Mouse (Mus musculus) adrenal gland, postnatal 36 days (tissue): ENCODE results near the gene Gphn. TPM values are rescaled to one million over a fixed set of nuclear protein-coding genes. Genes with fewer than 3 reads are reported as not detected.

Experiments
- DNase-seq, 2 experiments: peaks; one replicate each; pipeline ENCODE4 v3.0.0; 2021; ENCODE audit warnings: mixed read lengths in 1 of 2
- long read RNA-seq, 2 experiments: library from polyadenylated mRNA; stranded (forward); transcript quantifications; one replicate each; pipeline ENCODE4 v2.0.0; 2021; ENCODE audit warnings: borderline sequencing depth in 2 of 2
- total RNA-seq, 2 experiments: library from RNA; stranded (reverse); gene quantifications; 2 replicates each; pipeline ENCODE4 v1.2.3; 2021

Gene Gphn
- total RNA-seq: 10 to 100 TPM; 24.1 to 38.3 TPM
- long read RNA-seq, experiment 1, transcript Gphn-202 (23 exons, 3,300 nt): major isoform, 8 of 23 reads
- long read RNA-seq, experiment 1, partial matches to known transcripts: 5 of 23 reads
- long read RNA-seq, experiment 1, other reads (novel, unspliced or antisense): 10 of 23 reads
- long read RNA-seq, experiment 2, partial matches to known transcripts: 2 of 23 reads
- long read RNA-seq, experiment 2, other reads (novel, unspliced or antisense): 17 of 23 reads

DNA sequence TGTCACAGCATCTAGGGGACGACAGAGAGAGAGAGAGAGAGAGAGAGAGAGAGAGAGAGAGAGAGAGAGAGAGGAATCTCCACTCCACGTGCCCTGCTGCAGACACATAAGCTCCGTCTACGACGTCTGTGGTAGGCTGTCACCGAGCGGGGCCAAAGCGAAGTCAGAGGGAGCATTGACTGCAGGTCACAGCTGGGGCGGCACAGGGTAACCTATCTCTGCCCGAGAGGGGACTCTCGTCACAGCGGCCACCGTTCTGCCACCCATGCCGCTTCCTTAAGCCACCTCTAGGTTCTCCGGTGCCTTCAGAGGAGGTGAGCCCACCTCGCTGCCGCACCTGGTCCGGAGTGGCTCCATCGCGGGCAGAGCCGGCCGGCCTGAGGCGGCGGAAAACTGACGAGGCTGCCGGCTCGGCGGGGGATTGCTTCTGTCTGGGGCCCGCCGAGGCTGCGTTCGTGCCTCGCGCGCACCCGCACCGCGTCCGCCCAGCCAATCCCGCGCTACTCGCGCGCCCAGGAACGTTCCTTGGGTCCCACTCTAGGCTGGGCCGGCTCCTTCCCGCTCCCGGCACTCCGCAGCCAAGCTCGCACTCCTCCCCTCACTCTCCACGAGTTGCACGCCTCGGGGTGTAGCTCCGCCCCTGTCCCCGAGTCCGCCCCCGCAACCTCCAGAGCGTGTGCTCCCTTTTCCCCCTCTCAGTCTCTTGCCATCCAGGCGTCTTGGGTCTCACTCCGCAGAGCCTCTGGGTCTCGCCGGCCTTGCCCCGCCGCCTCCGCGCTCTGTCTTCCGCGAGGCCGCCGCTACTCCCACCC lies at the start of gene Gphn:
TSS of gene Gphn (plus strand) at position 673 of the 812 bp plus-strand sequence.
- peak; percentile 93 for DNase-seq

GRCm38 (mm10) chr12:78181452-78181851 lies 44.7 kb upstream of the Gphn start:
- no peak for DNase-seq

DNA sequence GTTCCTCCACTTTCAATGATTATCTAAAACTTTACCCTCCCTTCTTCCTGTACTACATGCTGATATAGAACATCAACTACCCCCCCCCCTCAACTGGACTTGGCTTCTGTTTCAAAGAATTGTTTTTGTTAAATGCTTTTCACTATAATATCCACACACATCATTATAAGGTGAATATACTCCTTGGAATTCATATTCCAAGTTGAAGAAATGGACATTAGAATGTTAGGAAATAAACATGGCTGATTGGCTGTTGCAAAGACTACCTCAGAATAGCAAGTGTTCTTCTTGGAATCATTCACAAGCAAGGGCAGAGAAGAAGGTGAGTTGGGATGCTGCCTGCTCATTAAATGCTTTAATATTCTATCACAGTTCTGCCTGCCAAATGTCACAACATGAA lies 32.2 kb upstream of the Gphn start, which contains the start of gene Gm6657:
TSS of gene Gm6657 (plus strand) at position 301 of the 400 bp plus-strand sequence.
- DNase-seq: no peak

DNA sequence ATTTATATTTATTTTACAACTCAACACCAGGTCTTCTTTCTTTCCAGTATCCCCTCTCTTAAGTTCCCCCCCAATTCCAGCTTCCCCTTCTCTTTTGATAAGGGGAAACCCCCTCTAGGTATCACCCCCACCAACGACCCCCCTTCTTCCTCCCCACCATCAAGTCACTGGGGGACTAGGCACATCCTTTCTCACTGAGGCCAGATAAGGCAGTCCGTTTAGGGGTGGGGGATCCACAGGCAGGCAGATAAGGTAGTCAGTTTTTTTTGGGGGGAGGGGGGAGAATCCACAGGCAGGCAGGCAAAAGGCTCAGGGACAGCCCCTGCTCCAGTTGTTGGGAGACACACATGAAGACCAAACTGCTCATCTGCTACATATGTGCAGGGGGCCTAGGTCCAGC lies 30.8 kb upstream of the Gphn start:
- no peak for DNase-seq

GRCm38 (mm10) chr12:78203646-78204045 lies 22.5 kb upstream of the Gphn start:
- DNase-seq: no peak

DNA sequence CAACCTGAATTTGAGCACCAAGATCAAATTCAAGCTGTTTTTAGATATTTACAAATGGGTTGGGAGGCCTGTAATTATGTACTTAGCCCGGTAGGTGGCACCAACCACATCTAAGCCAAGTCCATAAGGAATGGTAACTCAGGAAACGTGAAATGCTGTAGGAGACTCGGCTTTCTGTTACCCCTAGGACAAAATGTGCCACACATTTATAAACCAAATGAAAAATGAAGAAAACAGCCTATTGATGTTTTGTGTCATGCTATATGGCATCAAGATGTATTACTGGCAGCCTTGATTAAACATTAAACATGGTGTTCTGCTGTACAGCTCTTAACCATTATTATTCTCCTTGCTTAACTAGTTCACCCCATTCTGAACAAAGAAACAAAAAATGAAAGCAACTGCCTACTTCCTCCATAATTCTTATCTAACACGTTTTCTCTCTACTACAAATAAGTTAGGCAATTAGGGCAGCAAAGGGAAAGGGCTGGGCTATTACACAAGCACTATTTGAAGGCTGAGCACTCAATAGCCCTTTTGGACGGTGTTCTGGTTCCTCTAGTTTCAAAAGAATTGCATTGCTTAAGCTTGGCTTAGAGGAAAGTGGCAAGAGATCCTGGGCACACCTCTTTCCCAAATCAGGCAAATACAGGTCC lies 20.1 kb upstream of the Gphn start:
- DNase-seq: peak; percentile 53 to 71

DNA sequence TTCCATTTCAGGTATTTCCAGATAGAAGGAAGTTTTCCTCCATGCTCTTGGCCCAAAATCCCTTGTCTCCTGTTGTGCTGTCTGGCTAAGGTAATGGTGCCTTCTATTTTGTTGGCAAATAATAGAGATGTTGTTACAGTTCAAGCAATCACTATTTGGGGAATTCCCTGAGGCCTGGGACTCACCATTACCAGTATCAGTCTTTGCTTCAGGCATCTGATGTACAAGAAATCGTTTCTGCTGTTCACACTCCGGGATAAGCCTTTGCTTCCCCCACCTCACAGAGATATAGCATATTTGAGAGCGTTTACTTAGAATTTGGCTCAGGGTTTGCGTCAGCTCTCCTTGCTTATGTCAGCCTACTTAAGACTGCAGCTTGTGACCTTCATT lies 19.6 kb upstream of the Gphn start:
- no peak for DNase-seq

DNA sequence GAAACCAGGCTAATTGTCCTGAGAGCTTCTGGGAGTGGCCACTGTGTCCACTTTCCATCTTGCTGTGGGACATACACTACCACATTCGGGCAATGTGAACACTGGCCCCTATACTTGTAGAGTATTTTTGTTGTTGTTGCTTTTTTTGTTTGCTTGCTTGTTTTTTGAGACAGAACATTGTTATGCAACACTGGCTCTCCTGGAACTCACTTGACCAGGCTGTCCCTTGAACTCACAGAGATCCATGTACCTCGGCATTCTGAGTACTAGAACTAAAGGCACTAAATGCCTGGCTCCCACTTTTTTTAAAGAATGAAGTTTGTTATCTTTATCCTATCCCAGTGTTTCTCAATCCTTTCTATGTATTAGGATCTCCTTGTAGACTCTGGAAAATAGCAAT lies 16.3 kb upstream of the Gphn start:
- DNase-seq: no peak

- DNase-seq: peak in 1 of 2 experiments; percentile 12
These were observed 10.7 kb upstream of the Gphn start for GRCm38 (mm10) chr12:78215490-78215889.

DNA sequence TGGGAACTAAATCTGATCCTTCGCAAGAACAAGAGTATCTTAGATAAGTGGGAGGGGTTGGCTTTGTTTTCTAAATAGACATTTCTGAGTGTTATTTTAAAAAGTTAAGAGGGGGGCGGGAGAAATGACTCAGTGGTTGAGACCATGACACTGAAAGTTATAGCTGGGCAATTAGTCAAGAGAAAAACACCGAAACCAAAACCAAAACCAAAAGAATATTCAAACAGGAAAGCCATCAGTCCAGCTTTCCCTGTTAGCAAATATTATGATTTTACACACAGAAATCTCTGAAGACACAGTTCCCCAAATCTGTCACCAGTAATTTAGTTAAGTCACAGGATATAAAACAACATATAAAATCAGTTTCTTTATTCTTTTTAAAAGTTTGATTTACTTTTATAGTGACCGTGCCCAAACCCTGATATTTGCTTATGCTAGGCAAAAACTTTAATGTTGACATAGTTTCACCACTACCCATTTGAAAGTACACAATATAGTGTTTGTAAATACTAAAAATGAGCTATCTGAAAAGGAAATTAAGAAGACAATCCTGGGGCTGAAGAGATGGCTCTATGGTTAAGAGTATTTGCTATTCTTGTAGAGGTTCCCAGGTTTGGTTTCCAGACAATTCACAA lies 6.9 kb upstream of the Gphn start:
- peak in 1 of 2 experiments; percentile 12 for DNase-seq

DNA sequence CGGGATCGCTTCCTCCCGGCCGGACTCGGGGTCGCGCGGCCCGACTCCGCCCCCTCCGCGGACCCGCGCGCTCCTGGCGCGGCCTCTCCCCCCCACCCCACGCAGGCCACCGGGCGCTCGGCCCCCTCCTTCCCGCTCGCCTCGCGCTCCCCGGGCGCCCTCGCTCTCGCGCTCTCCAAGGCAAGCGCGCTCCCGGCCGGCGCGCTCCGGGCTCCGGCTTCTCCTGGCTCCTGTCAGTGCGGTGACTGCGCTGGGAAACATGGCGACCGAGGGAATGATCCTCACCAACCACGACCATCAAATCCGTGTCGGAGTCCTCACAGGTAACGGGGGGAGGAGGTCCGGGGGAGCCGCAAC lies 318 bp downstream of the Gphn start:
- peak; percentile 91 to 93 for DNase-seq

- peak; percentile 59 to 69 for DNase-seq
These were observed 1.1 kb downstream of the Gphn start for GRCm38 (mm10) chr12:78227021-78227932.

DNA sequence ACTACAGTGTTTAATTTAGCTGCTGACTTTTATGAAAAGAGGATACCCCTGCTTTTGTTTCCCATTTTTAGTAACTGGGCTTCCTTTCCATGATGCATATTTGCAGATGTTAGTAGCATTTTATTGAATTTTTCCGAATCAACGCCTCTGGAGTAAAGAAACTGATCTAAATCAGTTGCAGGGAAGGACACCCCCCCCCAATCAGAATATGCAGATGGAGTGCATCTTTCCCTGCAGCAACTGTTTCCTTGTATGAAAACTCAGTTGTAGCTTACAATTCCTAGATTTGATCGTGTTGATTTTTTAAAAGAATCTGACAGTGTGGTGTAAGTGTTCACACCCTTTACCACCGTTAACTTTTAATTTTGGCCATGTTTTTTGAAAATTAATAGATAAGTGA lies 2.0 kb downstream of the Gphn start:
- no peak for DNase-seq

DNA sequence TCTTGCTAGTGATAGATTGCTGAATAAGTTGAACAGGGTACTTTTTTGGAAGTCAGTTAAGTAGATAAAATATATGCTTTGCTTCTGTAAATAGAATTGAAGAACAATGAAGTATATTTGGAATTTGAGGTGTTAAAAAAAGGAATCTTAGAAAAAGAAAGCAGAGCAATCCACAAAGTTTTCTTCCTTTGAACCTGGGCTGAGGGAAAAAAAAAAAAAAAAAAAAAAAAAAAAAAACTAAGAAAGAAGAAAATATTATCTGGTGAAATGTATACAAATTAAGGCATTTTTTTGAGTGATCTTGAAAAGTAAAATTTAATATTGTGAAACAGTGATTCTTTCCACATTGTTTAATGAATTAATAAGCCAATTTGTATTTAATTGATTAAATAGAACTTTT lies 6.4 kb downstream of the Gphn start:
- no peak for DNase-seq

GRCm38 (mm10) chr12:78248366-78248765 lies 22.2 kb downstream of the Gphn start:
- no peak for DNase-seq

GRCm38 (mm10) chr12:78249151-78249550 lies 23.0 kb downstream of the Gphn start:
- no peak for DNase-seq

DNA sequence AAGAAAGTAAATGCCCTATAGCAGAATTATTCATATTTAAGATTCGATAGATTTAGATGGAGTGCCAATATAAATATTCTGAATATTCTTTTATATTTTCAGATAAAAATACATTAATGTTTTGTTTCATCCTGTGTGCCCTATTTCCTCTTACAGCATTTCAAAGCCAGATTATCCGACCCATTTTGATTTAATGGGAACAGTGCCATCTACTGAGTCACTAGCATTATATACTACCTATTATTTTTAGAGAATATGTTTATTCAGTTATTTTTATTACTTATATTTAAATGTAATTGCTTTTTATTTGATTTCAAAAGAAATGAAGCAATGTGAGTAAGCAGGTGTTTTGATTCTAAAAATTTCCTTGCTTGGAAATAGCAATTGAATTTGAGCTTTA lies 51.2 kb downstream of the Gphn start:
- DNase-seq: no peak

DNA sequence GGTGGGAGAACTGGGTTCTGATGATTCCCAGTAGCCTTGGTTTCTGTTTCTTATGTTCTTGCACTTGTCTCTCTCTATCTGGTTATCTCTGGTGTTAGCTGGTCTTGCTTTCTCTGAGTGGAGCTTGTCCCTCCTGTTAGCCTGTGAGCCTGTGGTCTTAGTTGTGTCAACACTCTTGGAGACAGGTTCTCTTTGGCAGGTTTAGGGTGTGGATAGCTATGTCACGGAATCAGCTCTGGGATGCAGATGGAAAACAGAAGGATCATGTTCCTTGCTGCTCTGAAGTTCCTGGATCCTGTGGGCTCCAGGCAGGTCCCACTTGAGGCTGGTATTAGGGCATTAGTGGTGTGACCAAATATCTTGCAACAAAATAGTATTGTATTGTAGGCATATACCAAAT lies 64.2 kb downstream of the Gphn start:
- no peak for DNase-seq

DNA sequence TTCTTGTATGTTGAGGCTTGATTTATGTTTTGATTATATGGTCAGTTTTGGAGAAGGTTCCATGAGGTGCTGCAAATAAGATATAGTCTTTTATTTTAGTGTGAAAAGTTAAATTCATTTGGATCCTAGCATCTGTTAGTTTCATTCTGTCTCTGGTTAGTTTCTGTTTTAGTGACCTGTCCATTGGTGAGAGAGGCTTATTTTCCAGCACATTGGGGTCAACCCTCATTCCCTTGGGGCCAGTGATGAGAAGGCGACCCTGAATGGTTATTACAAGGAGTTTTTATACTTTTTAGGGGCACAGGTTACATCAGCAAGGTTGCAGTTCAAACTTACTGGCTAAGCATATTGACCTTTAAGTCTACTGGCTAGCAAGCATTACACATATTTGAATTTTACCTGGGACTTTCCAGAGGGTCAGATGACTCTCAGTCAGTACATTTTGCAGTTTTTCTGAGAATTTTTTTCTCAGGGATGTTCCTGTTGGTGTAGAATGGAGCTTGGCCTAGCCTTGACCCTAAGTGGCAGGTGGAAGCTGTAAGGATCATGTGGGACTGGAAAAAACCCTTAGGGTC lies 72.7 kb downstream of the Gphn start:
- DNase-seq: no peak

DNA sequence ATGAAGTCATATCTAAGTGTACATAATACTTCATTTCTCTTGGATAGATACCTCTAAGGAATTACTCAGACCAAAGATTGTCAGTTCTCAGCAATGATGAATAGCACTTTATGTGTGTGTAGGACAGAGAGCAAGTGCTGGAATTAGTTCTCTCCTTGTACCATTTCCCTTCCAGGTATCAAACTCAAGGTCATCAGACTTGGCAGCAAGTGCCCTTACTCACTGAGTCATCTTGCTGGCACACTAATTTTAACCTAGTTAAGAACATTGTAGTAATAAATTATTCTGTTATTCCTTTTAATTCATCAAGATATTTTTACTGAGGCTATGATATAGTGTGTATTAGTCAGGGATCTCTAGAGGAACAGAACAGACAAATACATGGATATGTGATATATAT lies 88.9 kb downstream of the Gphn start:
- peak; percentile 48 to 60 for DNase-seq

GRCm38 (mm10) chr12:78327946-78328345 lies 101.8 kb downstream of the Gphn start:
- no peak for DNase-seq
